Mouse (Mus musculus) inflammation-experienced regulatory T-cells, adult 6 months (primary cell): Measurements from ENCODE around the gene Gphn. TPM values are rescaled to one million over a fixed set of nuclear protein-coding genes. Genes with fewer than 3 reads are reported as not detected.

Source experiments
- ATAC-seq: one replicate; pipeline ENCODE4 v1.8.0; 2017
- polyA plus RNA-seq, 3 experiments: library from polyadenylated mRNA; unstranded; fragments of 100-300 nt; shearing (Covaris generic); gene quantifications; one replicate each; pipeline ENCODE4 v1.2.1; 2017

The Gphn gene
- polyA plus RNA-seq, 3 experiments from 2014 or later: 10.1 to 18.0 (median 11.4) TPM

DNA sequence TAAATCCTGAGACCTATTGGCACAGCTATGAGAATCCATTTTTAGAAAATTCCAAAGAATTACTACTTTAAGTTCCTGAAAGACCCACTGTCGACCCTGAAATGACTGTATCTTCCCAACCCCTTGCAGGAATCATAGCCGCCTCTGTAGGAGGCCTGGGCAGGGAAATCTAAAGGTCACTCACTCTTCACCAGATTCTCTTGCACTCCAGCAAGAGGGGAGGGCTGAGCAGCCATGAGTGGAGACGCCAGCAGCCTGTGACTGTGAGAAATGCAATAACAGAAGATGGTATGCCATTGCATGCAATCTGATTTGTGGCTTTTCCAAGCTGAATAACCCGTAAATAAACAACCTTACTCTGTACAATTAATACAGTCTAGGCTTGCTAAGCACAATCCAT, 501.5 kb downstream of the Gphn start:
- ATAC-seq: no peak

Other genes starting within 250 kb of the Gphn start
- gene Gm6657, start 32.1 kb upstream of the Gphn start, polyA plus RNA-seq: not detected